Mouse (Mus musculus) left cerebral cortex, adult 2 months (tissue): Measurements from ENCODE around the gene Olfr430. TPM values are rescaled to one million over a fixed set of nuclear protein-coding genes. Genes with fewer than 3 reads are reported as not detected.
"Not testable (repeated sequence)": the region's sequence is repeated elsewhere in the genome, so short reads cannot be mapped to it uniquely, and the experiment has no call there.

Source experiments
- DNase-seq, 2 experiments: peaks; one replicate each; pipeline ENCODE4 v3.0.0; 2021 to 2022; ENCODE audit warnings: low spot score in 2 of 2, mixed read lengths in 1 of 2; ENCODE audit errors: extremely low spot score in 1 of 2
- H3K27ac ChIP-seq: fragments of 200-600 bp; 2 replicates; pipeline ENCODE4 v1.8.1; 2022
- H3K4me3 ChIP-seq: fragments of 200-600 bp; 2 replicates; pipeline ENCODE4 v1.8.1; 2022
- CTCF ChIP-seq: fragments of 200-600 bp; IDR thresholded peaks from 2 replicates; pipeline ENCODE4 v1.8.1; 2022; ENCODE audit warnings: antibody characterized with exemption, mild to moderate bottlenecking, moderate library complexity
- intact Hi-C: fragments of 180-260 bp; cut with DNase I; formaldehyde crosslinking; loops from one replicate; pipeline ENCODE4 v1.15.1; 2025
- long read RNA-seq, 2 experiments: library from polyadenylated mRNA; stranded (forward); transcript quantifications; one replicate each; pipeline ENCODE4 v2.0.0; 2021; ENCODE audit warnings: borderline mapping rate in 2 of 2
- total RNA-seq, 2 experiments: library from RNA; stranded (reverse); gene quantifications; 2 replicates each; pipeline ENCODE4 v1.2.3; 2021

The Olfr430 gene
- not detected for total RNA-seq
- long read RNA-seq, experiment 1: 0 reads
- long read RNA-seq, experiment 2: 0 reads

- H3K27ac ChIP-seq: no peak within 1 kb of the TSS
- intact Hi-C loops: no loop called here
- no peak for TF ChIP-seq CTCF
- DNase-seq: no peak
- H3K4me3 ChIP-seq: no peak within 1 kb of the TSS
Measured at GRCm38 (mm10) chr1:174066305-174066704, at the start of gene Olfr430. TSS of gene Olfr430 (plus strand) at chr1:174066605.

- no peak within 1 kb of the TSS for H3K27ac ChIP-seq
- DNase-seq: no peak
- intact Hi-C loops: no loop called here
- no peak within 1 kb of the TSS for H3K4me3 ChIP-seq
- no peak for TF ChIP-seq CTCF
Measured at GRCm38 (mm10) chr1:174031698-174032097, 34.7 kb upstream of the Olfr430 start, which contains the start of gene Ifi205. TSS of gene Ifi205 (minus strand) at chr1:174031810.

GRCm38 (mm10) chr1:174035841-174036240 lies 30.6 kb upstream of the Olfr430 start:
- Histone ChIP-seq H3K27ac (no peak overlapping the region), H3K4me3 (no peak overlapping the region)
- no peak for TF ChIP-seq CTCF
- no peak for DNase-seq
- intact Hi-C loops: no loop called here

- no peak overlapping the region for H3K4me3 ChIP-seq
- DNase-seq: no peak
- no peak for TF ChIP-seq CTCF
- intact Hi-C loops: no loop called here
- no peak overlapping the region for H3K27ac ChIP-seq
Measured at GRCm38 (mm10) chr1:174038480-174038879, 27.9 kb upstream of the Olfr430 start.

GRCm38 (mm10) chr1:174040523-174041177 lies 25.8 kb upstream of the Olfr430 start, which contains the start of gene Olfr433:
TSS of gene Olfr433 (plus strand) at chr1:174040705.
- DNase-seq: no peak
- no peak within 1 kb of the TSS for H3K27ac ChIP-seq
- H3K4me3 ChIP-seq: no peak within 1 kb of the TSS
- intact Hi-C loops: no loop called here
- no peak for TF ChIP-seq CTCF

GRCm38 (mm10) chr1:174042091-174042884 lies 24.1 kb upstream of the Olfr430 start:
- DNase-seq, H3K4me3 ChIP-seq, H3K27ac ChIP-seq, intact Hi-C loops: not testable (repeated sequence)

- intact Hi-C loops: no loop called here
- DNase-seq: no peak
- H3K27ac ChIP-seq: no peak overlapping the region
- no peak for TF ChIP-seq CTCF
- H3K4me3 ChIP-seq: no peak overlapping the region
Measured at GRCm38 (mm10) chr1:174044431-174044830, 22.0 kb upstream of the Olfr430 start.

- H3K4me3 ChIP-seq, intact Hi-C loops, DNase-seq, H3K27ac ChIP-seq: not testable (repeated sequence)
Measured at GRCm38 (mm10) chr1:174048227-174048626, 18.2 kb upstream of the Olfr430 start.

GRCm38 (mm10) chr1:174048893-174049292 lies 17.5 kb upstream of the Olfr430 start, which contains the start of gene Olfr432:
TSS of gene Olfr432 (plus strand) at chr1:174049205.
- no peak for DNase-seq
- TF ChIP-seq CTCF: no peak
- intact Hi-C loops: no loop called here
- Histone ChIP-seq H3K27ac (no peak within 1 kb of the TSS), H3K4me3 (no peak within 1 kb of the TSS)

GRCm38 (mm10) chr1:174049357-174049756 lies 17.0 kb upstream of the Olfr430 start:
- DNase-seq, H3K4me3 ChIP-seq, intact Hi-C loops, H3K27ac ChIP-seq: not testable (repeated sequence)

- Histone ChIP-seq H3K27ac (no peak overlapping the region), H3K4me3 (no peak overlapping the region)
- TF ChIP-seq CTCF: no peak
- DNase-seq: no peak
- intact Hi-C loops: no loop called here
Measured at GRCm38 (mm10) chr1:174050532-174050931, 15.9 kb upstream of the Olfr430 start.

GRCm38 (mm10) chr1:174051515-174051914 lies 14.9 kb upstream of the Olfr430 start:
- H3K27ac ChIP-seq: no peak overlapping the region
- no peak for TF ChIP-seq CTCF
- intact Hi-C loops: no loop called here
- DNase-seq: no peak
- no peak overlapping the region for H3K4me3 ChIP-seq
